Mouse (Mus musculus) spleen, adult 12 weeks (tissue): ENCODE results near the gene Lamtor4.

Experiments used
- DNase-seq: peaks from one replicate; pipeline ENCODE4 v3.0.0; 2022; ENCODE audit warnings: low spot score

Gene Lamtor4

GRCm38 (mm10) chr5:138299613-138300012 is 44.3 kb downstream of the Lamtor4 start:
- no peak for DNase-seq
